Mouse (Mus musculus) MEL-GATA-1-ER (cell line): Measurements from ENCODE around the gene Zfp811.

Experiments
- DNase-seq: peaks from one replicate; pipeline ENCODE4 v3.0.0-alpha.2; 2012; ENCODE audit warnings: low read depth; ENCODE audit errors: extremely low read depth

Zfp811 gene

DNA sequence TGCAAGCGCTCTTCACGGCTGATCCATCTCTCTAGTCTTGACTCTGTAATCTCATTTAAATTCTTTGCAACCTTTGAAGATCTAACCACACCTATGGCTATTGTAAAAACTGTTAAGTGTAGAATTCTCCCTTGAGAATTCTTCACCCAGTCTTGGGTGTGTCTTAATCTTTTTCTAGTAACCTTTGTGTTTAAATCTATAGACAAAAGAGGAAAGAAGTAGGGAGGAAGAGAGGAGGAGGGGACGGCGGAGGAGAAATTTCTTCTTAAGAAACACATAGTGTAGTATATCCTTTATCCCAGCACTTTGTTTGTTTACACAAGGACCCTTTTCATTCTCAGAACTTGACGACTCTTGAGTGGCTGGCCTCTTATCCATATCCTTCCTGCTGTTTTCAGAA, 52.4 kb downstream of the Zfp811 start:
- DNase-seq = no peak

GRCm38 (mm10) chr17:32753634-32754033, 56.1 kb downstream of the Zfp811 start:
- no peak for DNase-seq

DNA sequence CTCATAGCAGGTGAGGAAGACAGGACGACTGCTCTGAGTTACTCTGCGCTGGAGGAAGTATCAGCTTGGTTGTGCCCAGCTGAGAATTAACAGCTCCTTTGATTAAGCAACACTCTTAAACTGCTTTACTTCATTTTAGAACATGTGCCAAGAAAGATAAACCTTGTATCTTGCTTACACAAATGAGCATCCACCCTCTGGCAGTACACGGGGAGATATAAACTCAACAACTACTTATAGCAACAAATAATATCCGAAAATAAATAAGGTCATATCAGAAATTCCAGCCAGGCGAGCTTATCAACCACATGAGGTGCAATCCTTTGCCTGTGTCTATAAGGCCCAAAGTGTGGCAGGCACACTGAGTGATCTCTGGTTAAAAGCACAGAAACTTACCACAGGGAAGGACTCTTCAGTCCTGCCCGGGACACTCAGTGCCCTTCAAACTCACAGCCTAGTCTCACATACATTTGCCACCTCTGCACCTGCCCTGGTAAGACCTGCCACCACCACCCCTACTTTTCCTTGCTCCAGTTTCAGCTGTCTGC, 56.8 kb downstream of the Zfp811 start:
- peak; percentile 10 for DNase-seq

DNA sequence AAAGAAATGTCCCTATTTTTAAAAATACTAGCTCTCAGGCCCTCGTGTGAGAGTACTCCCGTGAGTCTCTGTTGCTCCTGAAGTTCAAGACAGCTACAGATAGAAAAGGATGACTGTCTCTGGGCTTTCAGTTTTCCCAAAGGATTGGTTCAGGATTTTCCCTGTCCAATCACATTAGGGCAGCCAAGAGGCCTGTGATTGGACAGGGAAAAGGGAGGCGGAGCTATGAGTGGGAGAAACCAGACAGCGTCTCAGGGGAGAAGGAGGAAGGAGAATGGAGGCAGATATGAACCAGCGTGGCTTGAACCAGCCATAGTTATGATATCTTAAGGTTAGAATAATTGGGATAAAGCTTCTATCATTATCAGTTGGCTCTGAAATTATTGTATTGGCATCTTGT, 59.1 kb downstream of the Zfp811 start:
- no peak for DNase-seq
